ENCODE assay signal across 16 mouse cellular contexts in genomic region chr2:39048515-39048914, GRCm38 (mm10).
"Had no signal": no experiment of that assay in that cellular context is flagged by ENCODE, and none has a peak within 500 bp of the region (broad histone marks: within the 10 kb centered on the region; RNA-seq: fewer than 3 reads in every experiment).

No protein-coding gene starts in this region.

- H3K4me1 ChIP-seq: neural tube, embryonic 12.5 days; neural tube, embryonic 13.5 days; neural tube, embryonic 15.5 days; stomach, embryonic 15.5 days had no signal

- H3K9me3 ChIP-seq: neural tube, embryonic 12.5 days; neural tube, embryonic 13.5 days; neural tube, embryonic 15.5 days; stomach, embryonic 15.5 days had no signal

- H3K27me3 ChIP-seq: neural tube, embryonic 12.5 days; neural tube, embryonic 13.5 days; neural tube, embryonic 15.5 days; stomach, embryonic 15.5 days had no signal

- DNase-seq: right cerebral cortex, adult 18-20 months; right cerebral cortex, postnatal 14 days; right cerebral cortex, postnatal 25 days; right cerebral cortex, postnatal 4 days; spleen, adult 18-20 months; thymus, adult 18-20 months; thymus, adult 2 months; thymus, postnatal 14 days; thymus, postnatal 25 days; thymus, postnatal 36 days; thymus, postnatal 4 days had no signal

- H3K4me3 ChIP-seq: neural tube, embryonic 12.5 days; neural tube, embryonic 13.5 days; neural tube, embryonic 15.5 days; stomach, embryonic 15.5 days had no signal

- H3K9ac ChIP-seq: neural tube, embryonic 12.5 days; neural tube, embryonic 13.5 days; neural tube, embryonic 15.5 days; stomach, embryonic 15.5 days had no signal

- H3K27ac ChIP-seq: neural tube, embryonic 12.5 days; neural tube, embryonic 13.5 days; neural tube, embryonic 15.5 days; stomach, embryonic 15.5 days; stomach, postnatal 0 days had no signal

- H3K4me2 ChIP-seq: neural tube, embryonic 12.5 days; neural tube, embryonic 13.5 days; neural tube, embryonic 15.5 days; stomach, embryonic 15.5 days had no signal
